Mouse (Mus musculus) WW6 (cell line): ENCODE results near the gene 1700016C15Rik.

ENCODE experiments used
- DNase-seq: peaks from one replicate; pipeline ENCODE4 v3.0.0-alpha.2; 2013; ENCODE audit warnings: low read depth, low spot score

Gene 1700016C15Rik

GRCm38 (mm10) chr1:177729043-177730024 lies at the start of gene 1700016C15Rik:
Gene 1700016C15Rik (plus strand): TSS chr1:177729814.
- DNase-seq, result no peak

DNA sequence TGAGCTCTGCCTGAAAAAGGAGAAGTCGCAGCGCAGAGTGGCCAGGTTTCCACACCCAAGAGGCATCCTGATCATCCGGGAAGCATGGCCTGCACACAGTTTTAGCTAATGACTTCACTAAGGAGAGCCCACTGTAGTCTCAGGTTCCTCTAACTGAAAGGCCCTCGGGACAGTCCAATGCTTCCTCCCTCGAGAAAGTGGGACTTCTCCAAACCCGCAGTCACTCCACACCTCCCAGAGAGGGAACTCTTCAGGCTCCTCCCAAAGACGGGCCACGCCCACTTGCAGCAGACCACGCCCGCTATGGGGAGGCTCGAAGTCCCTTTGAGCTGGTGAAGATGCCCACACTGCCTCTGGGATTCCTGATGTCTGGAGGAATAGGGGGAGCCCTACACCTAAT lies 48.4 kb upstream of the 1700016C15Rik start:
- no peak for DNase-seq

DNA sequence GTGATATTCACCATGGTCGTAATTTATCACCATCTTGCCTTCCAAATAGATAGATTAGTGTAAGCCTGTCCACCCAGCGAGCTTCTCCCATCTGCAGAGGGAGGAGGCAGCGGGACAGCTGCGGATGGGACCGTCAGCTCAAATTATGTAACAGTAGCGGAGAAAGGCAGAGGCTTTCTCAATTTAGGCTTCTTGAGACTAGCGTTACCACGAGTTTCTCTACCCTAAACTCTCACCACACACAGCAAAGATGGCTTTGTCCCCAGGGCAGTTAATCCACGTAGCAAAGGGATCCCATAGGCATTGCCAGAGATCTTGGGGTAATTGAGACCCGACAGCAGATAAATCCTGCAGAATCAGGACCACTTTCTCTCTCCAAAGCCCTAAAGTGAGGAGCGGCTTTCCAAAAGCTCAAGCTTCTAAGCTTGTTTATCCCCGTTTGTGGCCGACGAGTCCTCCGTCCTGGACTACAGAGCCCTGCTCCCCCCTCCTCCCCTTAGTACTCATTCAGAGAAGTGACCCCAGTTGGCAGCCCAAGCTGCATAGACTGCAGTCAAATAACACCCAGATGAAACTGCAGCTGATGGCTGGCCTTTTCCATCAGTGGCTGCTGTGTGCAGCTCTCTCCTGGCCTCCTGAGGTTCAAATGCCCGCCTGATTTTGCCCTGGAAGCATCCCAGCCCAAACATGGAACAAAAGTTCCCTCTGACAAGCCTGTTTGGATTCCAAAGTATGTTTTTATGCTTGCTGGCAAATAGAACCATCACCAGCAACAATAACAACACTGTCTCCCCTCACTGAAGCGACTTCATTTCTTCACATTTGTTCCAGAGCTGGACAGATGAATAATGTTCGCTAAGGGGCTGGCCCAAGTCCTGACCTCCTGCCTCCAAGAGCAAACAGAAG lies 45.4 kb upstream of the 1700016C15Rik start:
- no peak for DNase-seq

DNA sequence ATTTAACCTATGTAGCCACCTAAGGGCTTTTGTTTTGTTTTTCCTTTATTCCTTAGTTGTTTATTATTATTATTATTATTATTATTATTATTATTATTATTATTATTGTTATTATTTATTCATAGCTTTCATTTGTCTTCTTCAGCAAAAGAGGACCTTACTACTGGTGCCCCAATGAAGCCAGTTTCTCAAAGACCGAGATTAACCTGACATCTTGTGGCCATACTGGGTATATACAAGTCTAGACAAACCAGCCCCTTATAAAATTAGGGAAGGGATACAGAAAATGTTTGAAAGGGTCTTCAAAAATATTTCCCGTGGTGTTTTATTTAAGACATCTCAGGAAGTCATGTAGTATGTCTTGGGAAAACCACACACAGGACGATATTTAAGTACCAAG lies 44.7 kb upstream of the 1700016C15Rik start:
- no peak for DNase-seq

DNA sequence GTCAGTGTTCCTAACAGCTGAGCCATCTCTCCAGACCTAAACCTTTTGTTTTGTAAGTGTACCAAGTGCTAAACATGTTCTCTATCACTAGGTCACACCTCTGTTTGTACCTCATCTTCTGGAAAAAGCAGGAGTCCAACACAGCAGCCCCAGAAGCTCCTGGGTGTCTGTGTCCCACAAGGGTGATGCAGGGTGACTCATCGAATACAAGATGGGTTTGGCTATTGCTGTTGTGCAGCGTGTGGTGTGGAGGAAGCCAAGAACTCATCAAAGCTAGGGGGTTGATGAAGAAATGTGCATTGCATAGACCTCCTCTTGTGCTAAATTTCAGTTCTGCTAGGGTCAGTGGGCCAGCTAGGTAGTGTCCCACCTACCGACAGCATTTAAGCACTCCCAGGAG lies 43.5 kb upstream of the 1700016C15Rik start:
- no peak for DNase-seq

DNA sequence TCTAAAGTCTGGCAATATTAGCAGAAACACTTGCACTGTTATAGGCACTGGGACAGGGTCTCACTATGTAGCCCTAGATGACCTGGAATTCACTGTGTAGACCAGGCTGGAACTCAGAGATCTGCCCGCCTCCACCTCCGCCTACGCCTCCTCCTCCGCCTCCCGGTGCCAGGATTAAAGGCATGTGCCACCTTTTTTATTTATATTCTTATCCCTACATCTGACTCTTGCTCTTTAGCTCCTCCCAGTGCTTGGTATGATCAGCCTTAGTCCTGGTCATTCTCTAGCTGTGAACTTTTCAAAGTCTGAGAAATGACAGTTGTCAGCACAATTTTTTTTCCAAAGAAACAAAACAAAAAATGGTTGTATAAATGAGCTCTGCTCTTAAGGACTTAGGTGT lies 42.6 kb upstream of the 1700016C15Rik start:
- no peak for DNase-seq

- DNase-seq, result no peak
Measured at GRCm38 (mm10) chr1:177692491-177692890, 37.1 kb upstream of the 1700016C15Rik start.

DNA sequence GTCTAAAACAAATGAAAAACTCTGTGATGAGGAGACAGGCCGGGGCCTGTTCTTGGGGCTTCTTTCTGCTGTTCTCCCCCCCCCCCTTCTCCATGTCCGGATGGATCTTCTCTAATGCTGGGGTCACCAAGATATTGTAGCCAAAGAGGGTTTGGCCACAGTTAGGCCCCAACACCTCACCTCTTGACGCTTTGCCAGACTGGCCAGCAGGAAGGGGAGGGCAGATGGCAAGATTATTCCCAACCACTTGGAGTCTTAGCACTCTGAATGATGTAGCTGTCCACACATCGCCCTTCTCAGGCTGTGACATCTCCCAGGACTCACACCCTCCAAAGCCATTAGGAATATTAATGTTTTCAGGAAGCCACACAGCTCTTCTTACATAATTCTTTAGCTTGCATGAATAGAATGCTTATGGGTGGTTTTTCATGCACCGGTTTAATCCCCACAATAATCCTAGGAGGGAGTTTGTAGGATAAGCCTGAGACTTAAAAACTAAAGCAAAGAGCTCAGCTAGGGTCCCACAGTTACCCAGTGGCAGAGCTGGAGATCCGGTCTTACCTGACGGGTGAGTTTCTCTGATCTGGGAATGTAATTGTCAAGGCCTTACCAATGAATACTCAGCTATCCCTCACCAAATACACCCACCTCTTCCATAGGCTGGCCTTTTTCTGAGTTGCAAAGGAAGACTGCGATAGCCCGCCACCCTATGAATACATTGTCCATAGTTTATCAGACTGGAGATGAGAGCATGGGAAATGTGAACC lies 35.9 kb upstream of the 1700016C15Rik start:
- DNase-seq, result no peak

DNA sequence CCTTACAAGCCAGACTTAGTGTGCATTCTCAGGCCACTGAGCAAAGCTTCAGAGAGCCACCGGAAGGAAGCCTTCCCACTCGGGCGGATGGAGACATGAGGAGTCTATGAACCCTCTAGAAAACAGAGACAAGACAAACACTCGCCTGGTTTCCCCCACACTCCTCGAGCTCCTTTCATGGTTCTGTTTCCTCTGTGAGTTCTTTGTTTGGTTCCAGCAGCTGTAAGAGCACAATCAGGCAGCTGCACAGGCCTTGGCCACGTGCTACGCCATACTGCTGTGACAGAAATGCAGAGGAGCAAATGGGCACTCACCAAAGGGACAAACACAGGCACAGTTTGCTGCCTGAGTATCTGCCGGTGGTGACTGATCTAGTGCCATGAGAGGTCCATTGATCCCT lies 29.1 kb upstream of the 1700016C15Rik start:
- no peak for DNase-seq

DNA sequence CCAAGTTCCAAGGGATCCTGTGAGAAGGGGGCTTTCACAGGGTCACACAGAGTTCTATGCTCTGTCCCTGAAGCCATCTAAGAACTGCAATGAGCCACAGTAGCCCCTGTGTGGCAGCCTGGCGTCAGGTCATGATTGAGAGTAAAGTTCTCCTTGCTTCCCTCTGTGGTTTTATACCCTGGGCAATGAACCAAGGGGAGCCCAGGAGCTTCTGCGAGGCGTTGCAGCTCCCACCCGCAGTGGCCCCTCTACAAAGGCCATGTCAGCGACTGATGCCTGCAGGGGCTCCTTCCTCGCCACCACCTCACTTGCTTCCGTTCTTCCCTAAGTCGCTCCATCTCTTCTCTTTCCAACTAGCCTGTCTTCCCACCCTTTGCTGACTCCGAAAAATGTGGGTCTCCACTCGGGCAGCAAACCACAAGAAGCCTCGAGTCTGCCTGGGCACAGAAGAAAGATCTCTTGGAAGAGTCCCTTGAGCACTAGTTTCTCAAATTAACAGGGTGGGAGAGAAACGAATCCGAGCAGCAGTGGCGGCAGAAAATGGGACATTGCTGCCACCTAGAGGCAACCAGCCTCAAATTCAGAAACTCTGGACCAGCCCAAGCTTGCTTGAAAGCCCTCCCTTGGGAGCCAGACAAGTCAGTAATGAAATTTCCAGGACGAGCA lies 27.0 kb upstream of the 1700016C15Rik start:
- peak; percentile 38 for DNase-seq

DNA sequence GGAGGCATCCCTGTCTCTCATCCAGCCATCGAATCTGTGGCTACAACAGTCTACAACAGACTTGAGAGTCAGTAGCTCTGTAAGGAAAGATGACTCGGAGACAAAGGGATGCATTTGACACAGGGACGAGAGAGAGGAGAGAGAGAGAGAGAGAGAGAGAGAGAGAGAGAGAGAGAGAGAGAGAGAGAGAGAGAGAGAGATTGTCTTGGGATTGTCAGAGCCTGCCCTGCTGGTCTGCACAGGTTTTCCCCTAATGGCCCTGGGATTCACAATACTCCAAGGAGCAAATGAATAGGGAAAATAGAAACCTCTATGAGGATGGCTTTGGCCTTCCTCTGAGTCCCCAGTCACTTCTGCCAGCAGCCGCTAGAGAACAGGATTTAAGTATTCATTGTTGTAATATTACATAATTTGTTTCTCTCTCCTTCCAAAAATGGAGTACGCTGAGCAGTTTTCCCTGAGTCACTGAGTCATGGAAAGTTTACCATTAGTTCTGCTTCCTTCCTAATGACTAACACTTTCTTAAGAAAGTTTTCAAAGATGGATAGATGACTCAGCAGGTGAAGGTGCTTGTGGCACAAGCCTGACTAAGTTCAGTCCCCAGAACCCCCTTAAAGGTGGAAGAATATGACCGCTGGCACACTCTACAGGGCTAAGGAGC lies 26.3 kb upstream of the 1700016C15Rik start:
- DNase-seq, result no peak

GRCm38 (mm10) chr1:177705204-177705603 lies 24.4 kb upstream of the 1700016C15Rik start:
- no peak for DNase-seq

GRCm38 (mm10) chr1:177707571-177707970 lies 22.0 kb upstream of the 1700016C15Rik start:
- no peak for DNase-seq

GRCm38 (mm10) chr1:177708583-177709055 lies 21.0 kb upstream of the 1700016C15Rik start:
- no peak for DNase-seq

DNA sequence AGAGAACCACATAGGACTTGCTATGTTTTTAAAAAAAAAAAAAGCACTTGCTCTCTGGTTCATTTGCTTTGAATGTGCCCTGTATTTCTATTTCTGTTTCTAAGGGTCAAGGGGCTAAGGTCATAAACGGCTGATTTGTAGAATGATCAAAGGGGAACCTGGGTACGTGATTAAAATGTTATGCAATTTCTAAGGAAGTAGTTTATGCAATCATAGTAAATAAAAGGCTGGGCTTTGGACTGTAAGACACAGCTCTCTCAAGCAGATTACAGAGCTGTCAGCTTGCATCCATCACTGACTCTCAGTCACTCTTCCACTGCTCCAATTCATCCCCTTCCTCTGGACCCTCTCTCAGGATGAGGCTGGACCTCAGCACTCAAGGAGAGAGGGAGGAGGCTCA lies 18.6 kb upstream of the 1700016C15Rik start:
- DNase-seq, result no peak

GRCm38 (mm10) chr1:177711418-177711817 lies 18.2 kb upstream of the 1700016C15Rik start:
- no peak for DNase-seq

GRCm38 (mm10) chr1:177713635-177714396 lies 15.8 kb upstream of the 1700016C15Rik start:
- no peak for DNase-seq

DNA sequence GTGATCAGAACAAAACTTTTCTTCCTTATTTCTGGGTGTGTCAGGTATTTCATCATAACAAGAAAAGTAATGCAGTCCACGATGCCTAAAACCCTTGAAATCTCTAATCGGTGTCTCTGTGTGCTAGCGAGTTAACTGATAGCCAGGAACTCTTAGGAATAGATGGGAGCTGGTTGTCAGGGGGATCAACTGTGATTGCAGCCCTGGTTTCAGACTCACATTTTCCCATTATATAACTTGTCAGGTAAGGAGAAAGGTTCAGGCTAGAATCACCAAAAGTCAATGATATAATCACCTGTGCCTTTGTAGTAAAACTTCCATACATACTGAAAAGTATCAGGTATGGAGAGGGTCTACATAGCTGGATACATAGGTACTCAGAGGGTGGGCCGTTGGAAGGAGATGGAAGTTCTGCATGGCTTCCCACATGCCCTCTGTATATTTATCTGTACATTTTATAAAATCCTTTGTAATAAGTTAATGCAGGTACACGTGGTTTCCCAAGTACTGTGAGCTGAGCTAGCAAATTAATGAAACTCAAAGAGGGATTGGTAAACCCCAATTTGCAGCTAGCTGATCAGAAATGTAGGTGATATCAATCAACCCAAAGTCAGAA lies 15.1 kb upstream of the 1700016C15Rik start:
- no peak for DNase-seq

- no peak for DNase-seq
Measured at GRCm38 (mm10) chr1:177716448-177716847, 13.2 kb upstream of the 1700016C15Rik start.
